Mouse (Mus musculus): ENCODE measurements around the gene Astl.

DNA sequence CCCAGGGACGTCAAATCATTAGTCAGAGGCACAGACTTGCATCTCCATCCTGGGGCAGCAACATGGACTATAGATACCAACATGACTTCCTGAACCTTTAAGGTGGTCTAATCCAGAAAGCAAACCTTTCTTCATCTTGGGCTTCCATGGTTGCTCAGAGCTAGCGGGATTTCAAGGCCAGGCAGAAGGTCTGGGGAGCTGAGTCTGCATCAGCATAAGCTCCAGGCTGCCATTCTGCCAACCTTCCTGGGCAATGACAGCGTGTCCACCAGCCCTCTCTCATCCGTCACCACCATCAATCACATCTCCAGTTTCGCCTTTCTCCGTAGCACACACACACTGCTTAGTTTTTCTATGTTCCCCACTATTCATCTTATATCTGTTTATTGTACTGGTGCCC, 823 bp downstream of the Astl start:
- TF ChIP-seq CTCF (IDR thresholded peaks at IDR 0.05; ENCODE audit: insufficient read depth, low read depth, low read length) (no peak), POLR2A (IDR thresholded peaks at IDR 0.05; ENCODE audit: insufficient read depth, low read depth, low read length) (no peak)
